Mouse (Mus musculus): ENCODE measurements at regions not wholly inside any gene's neighbourhood (a gene's known extent, or its start where the extent isn't known, plus 50 kb on each side); places are given as distances from the start of the nearest gene placed in this dataset.

DNA sequence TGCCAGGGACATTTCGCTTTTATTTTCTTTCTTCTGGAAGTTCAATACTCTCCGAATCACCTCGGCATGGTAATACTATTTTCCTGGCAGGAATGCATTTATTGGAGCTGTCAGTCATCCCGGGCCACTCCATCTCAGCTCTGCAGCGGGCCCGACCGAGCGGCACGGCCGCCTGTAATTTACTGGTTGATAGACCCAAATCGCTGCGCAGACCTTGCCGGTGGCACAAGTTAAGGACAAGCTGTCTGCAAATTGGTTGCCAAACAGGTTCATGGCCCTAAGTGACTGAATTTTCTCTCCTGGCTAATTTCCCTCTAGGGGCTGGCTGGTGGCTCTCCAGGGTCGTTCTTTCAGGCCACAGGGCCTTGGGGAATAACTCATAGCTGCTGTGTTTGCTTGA lies 169.4 kb upstream of the Kcnab2 start:
- DNase-seq (ENCODE audit: low spot score), result no peak

DNA sequence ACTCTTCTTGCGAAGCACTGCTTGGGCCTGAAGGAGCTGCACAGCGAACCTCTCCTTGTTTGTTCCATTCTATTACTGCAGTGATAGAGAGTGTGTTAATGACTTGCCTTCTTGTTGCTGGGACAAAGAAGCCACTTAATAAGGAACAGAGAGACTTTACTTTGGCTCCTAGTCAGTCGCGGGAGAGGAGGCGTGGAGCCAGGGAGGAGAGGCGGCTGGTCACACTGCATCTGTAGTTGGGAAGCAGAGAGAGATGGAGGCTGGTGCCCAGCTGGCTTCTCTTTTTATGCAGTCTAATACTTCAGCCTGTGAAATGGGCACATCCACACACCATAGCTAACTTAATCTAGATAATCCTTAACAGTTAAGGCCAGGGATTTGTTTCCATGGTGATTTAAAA lies 159.4 kb upstream of the Kcnab2 start:
- no peak for DNase-seq (ENCODE audit: low spot score)

DNA sequence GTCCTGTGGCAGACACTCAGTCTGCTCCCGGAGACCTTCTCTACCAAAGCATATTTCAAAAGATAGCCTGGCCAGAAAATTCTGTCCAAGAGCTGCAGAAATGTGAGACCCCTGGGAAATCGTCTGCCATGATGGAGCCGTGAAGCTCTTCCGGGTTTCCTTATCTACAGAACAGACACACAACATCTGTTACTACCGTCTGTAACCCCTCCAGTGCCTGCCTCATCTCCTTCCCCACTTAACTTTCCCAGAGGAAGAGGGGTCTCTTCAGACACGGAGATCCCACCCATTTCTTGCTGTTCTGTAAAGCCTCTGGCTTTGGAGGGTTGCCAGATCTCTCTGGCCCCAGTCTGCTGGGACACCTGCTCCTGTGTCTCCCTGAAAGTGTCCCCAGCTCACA lies 156.2 kb upstream of the Kcnab2 start:
- DNase-seq (ENCODE audit: low spot score), result no peak

DNA sequence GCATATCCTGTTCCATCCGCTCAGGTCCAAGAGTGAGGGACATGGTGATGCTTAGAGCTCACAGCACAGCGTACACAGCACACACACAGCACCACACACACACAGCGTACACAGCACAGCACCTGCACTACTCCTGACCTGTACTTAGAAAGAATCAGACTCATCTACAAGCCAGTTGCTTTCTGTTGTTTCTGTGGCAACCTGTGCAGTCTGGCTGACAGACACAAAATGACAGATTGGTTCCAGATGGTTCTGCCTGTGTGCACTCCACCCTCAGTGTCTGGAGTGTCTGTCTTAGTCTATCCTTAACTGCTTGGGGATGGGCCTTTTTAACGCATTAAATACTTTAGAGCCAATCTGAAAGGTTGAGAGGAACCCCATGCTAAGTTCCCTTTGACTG lies 150.4 kb upstream of the Kcnab2 start:
- DNase-seq (ENCODE audit: low spot score), result no peak

GRCm38 (mm10) chr4:152625032-152626003 lies 147.6 kb upstream of the Kcnab2 start:
- peak; percentile 50 for DNase-seq (ENCODE audit: low spot score)

DNA sequence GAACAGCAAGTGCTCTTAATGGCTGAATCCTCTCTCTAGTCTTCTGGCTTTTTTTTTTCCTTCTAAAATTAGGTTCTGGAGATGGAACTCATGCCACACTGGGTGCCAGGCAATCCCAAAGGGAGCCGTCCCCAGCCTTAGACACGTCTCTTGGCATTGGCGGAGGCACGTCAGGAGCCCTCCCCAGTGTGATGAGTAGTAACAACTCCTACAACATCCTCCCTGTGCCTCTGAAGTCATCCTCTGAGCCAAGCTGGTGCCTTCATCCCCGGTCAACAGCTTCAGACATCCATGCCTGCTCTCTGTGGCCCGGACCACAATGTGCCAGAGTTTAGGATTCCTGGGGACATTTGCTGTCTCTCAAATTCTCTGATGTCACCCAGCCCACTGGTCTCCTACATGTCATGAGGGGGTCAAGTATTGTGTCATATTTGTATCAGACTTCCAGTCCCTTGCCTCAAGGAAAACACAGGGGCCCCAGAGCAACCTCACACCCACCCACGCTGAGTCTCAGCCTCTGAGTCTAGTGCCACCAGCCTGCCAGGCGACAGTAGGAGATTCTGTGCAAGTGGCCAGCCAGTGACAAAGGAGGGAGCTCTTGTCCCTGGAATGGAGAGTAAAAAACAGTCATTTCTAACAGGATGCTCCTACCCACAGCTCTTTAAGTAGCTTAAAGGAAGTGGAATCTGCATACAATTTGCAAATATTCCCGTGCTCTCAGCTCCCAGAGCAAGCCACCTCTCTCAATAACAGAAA lies 144.5 kb upstream of the Kcnab2 start:
- no peak for DNase-seq (ENCODE audit: low spot score)

- no peak for DNase-seq (ENCODE audit: low spot score)
These were observed 140.0 kb upstream of the Kcnab2 start for GRCm38 (mm10) chr4:152617636-152618035.

- DNase-seq (ENCODE audit: low spot score), result no peak
These were observed 137.5 kb upstream of the Kcnab2 start for GRCm38 (mm10) chr4:152615155-152615554.

- DNase-seq (ENCODE audit: low spot score), result no peak
These were observed 136.9 kb upstream of the Kcnab2 start for GRCm38 (mm10) chr4:152614356-152615100.
